Mouse (Mus musculus) megakaryocyte, embryonic 14.5 days (primary cell): ENCODE results near the gene Kctd21.

Experiments used
- FLI1 ChIP-seq: IDR thresholded peaks from 2 replicates; pipeline ENCODE4 v1.6.1; 2012; ENCODE audit warnings: low read length, inconsistent platforms, mixed read lengths
- GATA1 ChIP-seq: IDR thresholded peaks from 3 replicates; pipeline ENCODE4 v1.6.1; 2012; ENCODE audit warnings: mixed read lengths, low read length, inconsistent platforms, borderline replicate concordance

DNA sequence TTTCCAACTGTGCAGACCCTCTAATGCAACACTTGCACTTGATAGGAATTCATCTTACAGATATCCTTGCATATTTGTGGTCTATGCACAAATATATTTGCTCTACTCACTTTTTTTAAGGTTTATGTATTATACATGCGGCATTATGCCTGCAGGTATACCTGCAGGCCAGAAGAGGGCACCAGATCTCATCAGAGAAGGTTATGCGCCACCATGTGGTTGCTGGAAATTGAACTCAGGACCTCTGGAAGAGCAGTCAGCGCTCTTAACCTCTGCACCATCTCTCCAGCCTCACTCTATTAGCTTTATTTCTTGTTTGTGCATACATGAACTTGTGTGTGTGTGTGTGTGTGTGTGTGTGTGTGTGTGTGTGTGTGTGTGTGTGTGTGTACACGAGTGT is 29.3 kb downstream of the Kctd21 start:
- no peak for TF ChIP-seq GATA1
- TF ChIP-seq FLI1: no peak
